Mouse (Mus musculus) liver, embryonic 14.5 days (tissue): ENCODE measurements around the gene Islr.

Experiments used
- CTCF ChIP-seq: IDR thresholded peaks from 2 replicates; pipeline ENCODE4 v1.5.1; 2016; ENCODE audit warnings: antibody characterized with exemption, low read depth, control low read depth
- EP300 ChIP-seq: IDR thresholded peaks from 2 replicates; pipeline ENCODE4 v1.6.1; 2016; ENCODE audit warnings: antibody characterized with exemption, low read depth

- TF ChIP-seq EP300 (no peak), CTCF (no peak)
Observed at GRCm38 (mm10) chr9:58107494-58107893, 96.6 kb downstream of the Islr start.
